Mouse (Mus musculus) spleen, adult 2 months (tissue): ENCODE data around the gene Naip1.

Source experiments
- CTCF ChIP-seq: fragments of 200-500 bp; IDR thresholded peaks from 2 replicates; pipeline ENCODE4 v1.5.1; 2011; ENCODE audit warnings: mild to moderate bottlenecking, inconsistent platforms; ENCODE audit not compliant: insufficient read depth, insufficient read length, insufficient replicate concordance; ENCODE audit errors: extremely low read depth
- POLR2A ChIP-seq: fragments of 200-500 bp; IDR thresholded peaks from 2 replicates; pipeline ENCODE4 v1.6.1; 2011; ENCODE audit warnings: low read depth, low read length, inconsistent platforms

DNA sequence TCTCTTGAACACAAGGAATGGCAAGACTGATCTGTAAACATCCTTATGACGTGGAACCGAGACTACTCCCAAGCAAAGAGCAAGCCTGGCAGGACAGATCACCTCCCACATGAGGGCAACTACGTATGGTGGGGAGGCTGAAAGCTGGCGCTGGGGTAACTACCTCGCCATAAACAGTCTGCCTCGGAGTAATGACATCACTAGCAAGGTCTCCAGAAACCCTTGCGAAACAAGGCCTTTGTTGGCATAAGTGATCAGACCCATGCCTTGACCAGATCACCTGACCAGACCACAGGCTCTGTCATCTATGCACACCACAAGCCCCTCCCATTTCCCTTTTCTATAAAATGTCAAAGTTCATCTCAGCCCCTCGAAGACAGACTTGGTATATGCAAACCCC lies 40.6 kb upstream of the Naip1 start:
- no peak for TF ChIP-seq CTCF
- TF ChIP-seq POLR2A = no peak
